Mouse (Mus musculus) stomach, embryonic 14.5 days (tissue): ENCODE measurements around the gene Cdkl4. TPM values are rescaled to one million over a fixed set of nuclear protein-coding genes. Genes with fewer than 3 reads are reported as not detected.
"Not testable (repeated sequence)": the region's sequence is repeated elsewhere in the genome, so short reads cannot be mapped to it uniquely, and the experiment has no call there.

Experiments
- ATAC-seq: fragments of 200-750 bp; cut with Nextera tagmentation; 2 replicates; pipeline ENCODE4 v1.8.0; 2017; ENCODE audit warnings: low read depth, moderate TSS enrichment; ENCODE audit not compliant: insufficient number of reproducible peaks, insufficient read depth, low FRiP score
- H3K27ac ChIP-seq: fragments of 300-500 bp; sonication (generic); 2 replicates; pipeline ENCODE4 v1.5.1; 2014; ENCODE audit warnings: mild to moderate bottlenecking, low read length, moderate library complexity, mixed read lengths
- H3K27me3 ChIP-seq: fragments of 300-500 bp; sonication (generic); 2 replicates; pipeline ENCODE4 v1.6.1; 2014; ENCODE audit warnings: low read length, control low read depth, mixed read lengths; ENCODE audit not compliant: control insufficient read depth, insufficient read depth
- H3K36me3 ChIP-seq: fragments of 300-500 bp; sonication (generic); 2 replicates; pipeline ENCODE4 v1.6.1; 2014; ENCODE audit warnings: mild to moderate bottlenecking, control low read depth, low read length, moderate library complexity, mixed read lengths; ENCODE audit not compliant: control insufficient read depth, insufficient read depth
- H3K4me1 ChIP-seq: fragments of 300-500 bp; sonication (generic); 2 replicates; pipeline ENCODE4 v1.6.1; 2014; ENCODE audit warnings: low read length, control low read depth, mixed read lengths; ENCODE audit not compliant: control insufficient read depth, insufficient read depth
- H3K4me2 ChIP-seq: fragments of 300-500 bp; sonication (generic); replicated peaks from 2 replicates; pipeline ENCODE4 v1.6.1; 2014; ENCODE audit warnings: low read depth, low read length, control low read depth
- H3K4me3 ChIP-seq: fragments of 300-500 bp; sonication (generic); 2 replicates; pipeline ENCODE4 v1.5.1; 2014; ENCODE audit warnings: low read depth, low read length, control low read depth
- H3K9ac ChIP-seq: fragments of 300-500 bp; sonication (generic); replicated peaks from 2 replicates; pipeline ENCODE4 v1.6.1; 2014; ENCODE audit warnings: low read depth, mild to moderate bottlenecking, control low read depth, low read length, moderate library complexity, mixed read lengths
- H3K9me3 ChIP-seq: fragments of 300-500 bp; sonication (generic); 2 replicates; pipeline ENCODE4 v1.6.1; 2016; ENCODE audit warnings: low read depth, low read length, control low read depth; ENCODE audit not compliant: control insufficient read depth
- WGBS: fragments of 180-500 bp; shearing (Covaris S2); extraction: QIAGEN DNeasy Blood & Tissue Kit; methylation state at CpG from one replicate; pipeline ENCODE4 v1.1.7; 2014; 5-methylcytosine and 5-hydroxymethylcytosine counted together
- polyA plus RNA-seq: library from polyadenylated mRNA; unstranded; fragments of >200 nt; fragmentation: Nextera tagmentation; extraction: Ambion mirVana; gene quantifications from 2 replicates; pipeline ENCODE4 v1.2.1, GENCODE M21; 2014

Gene Cdkl4
- polyA plus RNA-seq, 1 experiment from 2014 or later: 0.23 TPM

DNA sequence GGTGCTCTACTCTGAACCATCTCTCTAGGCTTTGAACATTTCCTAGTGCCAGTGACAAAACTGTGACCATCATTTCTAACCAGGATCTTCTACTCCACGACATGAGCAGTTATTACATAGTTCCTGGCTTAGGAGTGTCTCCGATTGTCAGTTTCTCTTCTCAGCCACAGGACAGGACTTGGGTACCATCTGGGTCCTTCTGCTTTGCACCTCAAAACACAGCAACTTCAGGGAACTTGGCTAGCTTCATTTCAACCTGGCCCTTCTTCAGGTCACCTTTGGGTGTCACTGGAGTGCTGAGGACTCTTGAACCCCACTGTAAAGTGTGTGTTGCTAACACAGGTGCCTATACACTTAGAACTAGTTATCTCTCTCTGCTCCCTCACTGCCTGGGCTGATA, 30.8 kb downstream of the Cdkl4 start:
- no peak overlapping the region for H3K27ac ChIP-seq
- no peaks in the 10 kb centered on the region for H3K9me3 ChIP-seq
- no peak overlapping the region for H3K4me3 ChIP-seq
- ATAC-seq: no peak
- H3K4me2 ChIP-seq: no peak overlapping the region
- H3K4me1 ChIP-seq: no peaks in the 10 kb centered on the region
- no peaks in the 10 kb centered on the region for H3K36me3 ChIP-seq
- H3K27me3 ChIP-seq: no peaks in the 10 kb centered on the region
- no peak overlapping the region for H3K9ac ChIP-seq
- 89% methylated on average over 2 of the region's 2 CpGs for WGBS

DNA sequence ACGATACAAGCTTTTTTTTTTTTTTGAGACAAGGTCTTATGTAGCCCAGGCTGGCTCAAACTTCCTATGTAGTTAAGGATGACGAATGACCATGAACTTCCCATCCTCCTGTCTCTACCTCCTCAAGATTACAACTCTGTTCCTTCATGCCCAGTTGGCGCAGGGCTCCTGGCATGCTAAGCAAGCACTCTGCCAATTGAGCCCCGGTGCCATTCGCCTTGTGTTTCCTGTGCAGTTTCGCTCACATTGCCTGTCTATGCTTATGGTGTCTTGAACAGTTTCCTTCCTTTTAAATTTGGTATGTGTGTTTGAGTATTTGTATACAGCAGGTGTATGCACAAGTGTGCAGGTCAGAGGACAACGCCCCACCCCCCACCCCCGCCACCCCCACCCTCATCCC, 31.4 kb downstream of the Cdkl4 start:
- Histone ChIP-seq H3K4me1 (no peaks in the 10 kb centered on the region), H3K9me3 (no peaks in the 10 kb centered on the region), H3K4me2 (no peak overlapping the region), H3K4me3 (no peak overlapping the region), H3K27me3 (no peaks in the 10 kb centered on the region), H3K9ac (no peak overlapping the region), H3K36me3 (no peaks in the 10 kb centered on the region), H3K27ac (no peak overlapping the region)
- no peak for ATAC-seq
- 91% methylated on average over 8 of the region's 8 CpGs for WGBS

DNA sequence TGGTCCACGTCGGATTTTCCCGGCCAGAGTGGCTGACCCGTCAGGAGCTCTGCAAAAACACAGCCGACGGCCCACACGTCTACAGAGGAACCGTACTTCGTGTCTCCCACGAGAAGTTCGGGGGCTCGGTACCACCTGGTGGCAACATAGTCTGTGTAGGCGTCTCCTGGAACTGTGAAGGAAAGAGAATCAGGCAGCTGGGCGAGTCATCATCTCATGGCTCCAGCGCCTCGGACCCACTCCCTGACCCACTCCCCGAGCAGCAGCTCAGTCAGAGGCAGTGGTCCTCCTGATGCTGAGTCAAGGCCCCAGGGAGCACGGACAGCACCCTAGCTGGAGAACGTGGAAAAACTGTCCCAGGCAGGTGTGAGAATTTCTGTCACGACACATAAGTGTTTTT, 34.0 kb downstream of the Cdkl4 start:
- no peaks in the 10 kb centered on the region for H3K4me1 ChIP-seq
- no peak overlapping the region for H3K9ac ChIP-seq
- no peak overlapping the region for H3K27ac ChIP-seq
- H3K4me2 ChIP-seq: no peak overlapping the region
- H3K4me3 ChIP-seq: no peak overlapping the region
- no peaks in the 10 kb centered on the region for H3K27me3 ChIP-seq
- H3K36me3 ChIP-seq: no peaks in the 10 kb centered on the region
- 80% methylated on average over 20 of the region's 20 CpGs for WGBS
- no peak for ATAC-seq
- H3K9me3 ChIP-seq: no peaks in the 10 kb centered on the region

DNA sequence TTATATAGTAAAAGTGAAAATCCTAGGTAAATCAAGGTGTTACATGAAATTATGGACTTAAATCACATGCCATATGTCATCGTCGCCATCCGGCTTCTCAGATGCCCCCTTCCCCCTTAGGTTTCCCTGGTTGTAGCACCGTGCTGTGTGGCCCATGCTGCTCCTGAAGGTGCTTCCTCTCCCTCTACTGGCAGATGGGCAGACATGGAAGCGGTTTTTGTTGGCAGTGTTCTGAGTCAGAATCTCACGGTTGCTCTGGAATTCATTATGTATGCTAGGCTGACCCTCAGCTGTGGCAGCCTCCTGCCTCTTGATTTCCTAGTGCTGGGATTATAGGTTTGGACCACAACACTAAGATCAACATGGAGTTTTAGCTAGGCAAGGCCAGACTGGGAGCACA, 40.5 kb downstream of the Cdkl4 start:
- no peak overlapping the region for H3K4me2 ChIP-seq
- no peak overlapping the region for H3K4me3 ChIP-seq
- WGBS: 68% methylated on average over 6 of the region's 6 CpGs
- H3K4me1 ChIP-seq: no peaks in the 10 kb centered on the region
- H3K27me3 ChIP-seq: no peaks in the 10 kb centered on the region
- no peaks in the 10 kb centered on the region for H3K9me3 ChIP-seq
- H3K27ac ChIP-seq: no peak overlapping the region
- no peak overlapping the region for H3K9ac ChIP-seq
- no peak for ATAC-seq
- H3K36me3 ChIP-seq: no peaks in the 10 kb centered on the region

DNA sequence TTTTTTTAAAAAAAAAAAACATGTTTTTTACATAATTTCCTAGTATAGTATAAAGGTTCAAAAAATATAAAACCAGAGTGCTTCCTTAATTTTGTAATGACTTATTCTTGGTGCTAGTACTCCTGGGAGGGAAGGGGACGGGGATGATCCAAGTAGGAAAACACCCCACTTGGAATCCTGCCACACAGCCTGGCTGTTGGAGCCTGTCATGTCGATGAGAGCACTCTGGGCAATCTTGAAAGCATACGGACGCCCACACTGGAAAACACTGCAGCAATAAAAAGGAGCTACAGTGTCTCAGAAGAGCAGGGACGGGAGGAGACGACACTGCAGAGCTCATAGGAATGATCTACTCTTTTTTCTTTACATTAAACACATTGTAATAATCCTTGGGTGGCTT, 42.0 kb downstream of the Cdkl4 start:
- no peak overlapping the region for H3K4me3 ChIP-seq
- no peak overlapping the region for H3K27ac ChIP-seq
- no peak overlapping the region for H3K9ac ChIP-seq
- H3K9me3 ChIP-seq: no peaks in the 10 kb centered on the region
- no peaks in the 10 kb centered on the region for H3K4me1 ChIP-seq
- no peak overlapping the region for H3K4me2 ChIP-seq
- no peaks in the 10 kb centered on the region for H3K36me3 ChIP-seq
- WGBS: 70% methylated on average over 6 of the region's 6 CpGs
- H3K27me3 ChIP-seq: no peaks in the 10 kb centered on the region
- no peak for ATAC-seq

DNA sequence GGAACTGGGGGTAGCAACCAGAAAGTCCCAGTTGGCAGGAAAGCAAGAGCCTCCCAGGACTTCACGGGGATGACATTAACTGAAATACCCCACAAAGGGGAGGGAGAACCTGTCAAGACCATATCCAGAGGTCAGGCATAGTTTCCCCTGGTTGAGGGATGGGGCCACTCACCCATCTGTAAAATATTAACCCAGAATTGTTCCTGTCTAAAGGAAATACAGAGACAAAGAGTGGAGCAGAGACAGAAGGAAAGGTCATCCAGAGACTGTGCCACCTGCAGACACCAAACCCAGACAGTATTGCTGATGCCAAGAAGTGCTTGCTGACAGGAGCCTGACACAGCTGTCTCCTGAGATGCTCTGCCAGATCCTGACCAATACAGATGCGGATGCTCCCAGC, 46.3 kb downstream of the Cdkl4 start:
- H3K27ac ChIP-seq, H3K9me3 ChIP-seq, H3K27me3 ChIP-seq, H3K4me3 ChIP-seq, H3K4me1 ChIP-seq, H3K36me3 ChIP-seq, H3K4me2 ChIP-seq, H3K9ac ChIP-seq, ATAC-seq: not testable (repeated sequence)
- 51% methylated on average over 2 of the region's 2 CpGs for WGBS

DNA sequence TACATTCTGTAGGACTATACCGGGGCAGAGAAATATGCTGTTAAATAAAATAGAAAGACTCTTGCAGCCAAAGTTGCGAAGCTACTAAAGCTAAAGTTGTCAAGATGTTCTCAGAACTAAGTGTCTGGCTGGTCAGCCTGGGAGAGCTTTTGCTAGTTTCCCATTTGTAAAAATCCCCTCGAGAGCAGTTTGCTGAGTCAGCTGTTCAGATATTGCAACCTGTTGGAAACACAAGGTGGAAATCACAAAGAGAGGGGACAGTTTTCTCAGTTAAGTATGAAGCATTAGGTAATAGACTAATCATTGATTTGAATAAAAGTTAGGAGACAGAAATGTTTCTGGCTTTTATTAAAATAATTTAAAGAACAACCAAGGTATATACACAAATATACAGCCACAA, 54.4 kb downstream of the Cdkl4 start:
- Histone ChIP-seq H3K27ac (no peak overlapping the region), H3K9ac (no peak overlapping the region), H3K36me3 (no peaks in the 10 kb centered on the region), H3K27me3 (no peaks in the 10 kb centered on the region), H3K4me2 (no peak overlapping the region), H3K4me3 (no peak overlapping the region), H3K4me1 (no peaks in the 10 kb centered on the region), H3K9me3 (no peaks in the 10 kb centered on the region)
- 77% methylated on average over 3 of the region's 3 CpGs for WGBS
- ATAC-seq: no peak

DNA sequence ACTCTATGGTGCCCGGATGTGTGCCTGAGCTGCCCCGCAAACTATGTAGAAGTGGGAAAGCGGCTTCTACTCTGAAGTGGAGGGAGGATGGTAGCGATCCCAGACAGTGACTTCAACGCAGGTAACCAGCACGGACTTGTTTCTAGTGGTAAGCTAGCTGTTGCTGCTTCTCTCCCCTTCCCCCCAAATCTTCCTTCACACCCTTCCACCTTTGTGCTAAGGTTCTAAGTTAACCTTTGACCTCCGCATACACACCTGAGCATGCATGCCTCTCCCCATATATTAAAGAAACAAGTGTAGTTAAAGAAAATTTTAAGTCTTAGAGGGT, 55.4 kb downstream of the Cdkl4 start:
- Histone ChIP-seq H3K9me3 (no peaks in the 10 kb centered on the region), H3K36me3 (no peaks in the 10 kb centered on the region), H3K27me3 (no peaks in the 10 kb centered on the region), H3K4me1 (no peaks in the 10 kb centered on the region), H3K27ac (no peak overlapping the region), H3K4me3 (no peak overlapping the region), H3K4me2 (no peak overlapping the region), H3K9ac (no peak overlapping the region)
- WGBS: 65% methylated on average over 7 of the region's 7 CpGs
- ATAC-seq: no peak

DNA sequence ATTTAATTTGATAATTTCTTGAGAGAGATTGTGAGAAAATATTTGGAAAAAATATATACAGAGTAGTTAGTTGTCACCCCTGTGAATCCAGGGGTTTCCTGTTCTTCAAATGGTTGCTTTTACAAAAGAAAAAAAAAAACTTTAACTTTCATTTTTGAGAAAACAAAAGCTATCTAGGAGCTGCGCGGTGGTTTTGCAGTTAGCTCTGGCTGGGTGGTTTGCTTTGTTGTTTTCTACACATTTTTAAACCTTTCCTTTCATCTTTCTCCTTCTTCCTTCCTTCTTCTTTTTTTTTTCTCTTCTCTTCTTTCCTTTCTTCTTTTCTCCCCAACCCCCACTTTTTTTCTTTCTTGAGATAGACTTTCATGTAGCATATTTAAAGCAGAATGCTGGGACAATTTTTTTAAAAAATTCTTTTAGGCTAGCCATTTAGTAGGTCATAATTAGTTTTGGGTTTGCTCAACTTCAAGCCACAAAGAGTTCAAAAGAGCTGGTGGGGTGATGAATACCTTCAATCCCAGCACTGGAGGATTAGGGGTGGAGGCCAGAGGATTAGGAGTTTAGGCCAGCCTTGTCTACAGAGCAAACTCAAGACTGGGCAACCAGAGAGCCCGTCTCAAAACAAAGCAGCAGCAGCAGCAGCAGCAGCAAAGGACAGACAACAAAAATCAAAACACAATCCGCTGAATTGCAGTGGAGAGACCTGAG, 55.9 kb downstream of the Cdkl4 start:
- Histone ChIP-seq H3K27ac (no peak overlapping the region), H3K4me3 (no peak overlapping the region), H3K4me2 (no peak overlapping the region), H3K9me3 (no peaks in the 10 kb centered on the region), H3K4me1 (no peaks in the 10 kb centered on the region), H3K36me3 (no peaks in the 10 kb centered on the region), H3K9ac (no peak overlapping the region), H3K27me3 (no peaks in the 10 kb centered on the region)
- WGBS: 65% methylated on average over 4 of the region's 4 CpGs
- ATAC-seq: no peak
